Mouse (Mus musculus) neural tube, embryonic 10.5 days (tissue): ENCODE data around the gene 1700013F07Rik.
"Not testable (repeated sequence)": the region's sequence is repeated elsewhere in the genome, so short reads cannot be mapped to it uniquely, and the experiment has no call there.

ENCODE experiments used
- DNase-seq: peaks from one replicate; pipeline ENCODE4 v3.0.0-alpha.2; 2017; ENCODE audit warnings: low spot score; ENCODE audit errors: extremely low spot score

1700013F07Rik gene

GRCm38 (mm10) chr3:108542299-108542698, 8.3 kb downstream of the 1700013F07Rik start:
- no peak for DNase-seq

- DNase-seq: no peak
These were observed 20.2 kb downstream of the 1700013F07Rik start for GRCm38 (mm10) chr3:108554111-108554561.

- DNase-seq: peak; percentile 92
These were observed 20.8 kb downstream of the 1700013F07Rik start for GRCm38 (mm10) chr3:108554587-108555312.

GRCm38 (mm10) chr3:108557888-108558287, 23.9 kb downstream of the 1700013F07Rik start:
- DNase-seq: no peak

GRCm38 (mm10) chr3:108562133-108562730, 28.3 kb downstream of the 1700013F07Rik start, which contains the start of gene Tmem167b:
TSS of gene Tmem167b (minus strand) at chr3:108562466.
- DNase-seq: peak; percentile 96

- no peak for DNase-seq
These were observed 28.9 kb downstream of the 1700013F07Rik start for GRCm38 (mm10) chr3:108562777-108563271.

- DNase-seq: peak; percentile 79
These were observed 29.4 kb downstream of the 1700013F07Rik start for GRCm38 (mm10) chr3:108563309-108563708.

- peak; percentile 33 for DNase-seq
These were observed 34.3 kb downstream of the 1700013F07Rik start for GRCm38 (mm10) chr3:108567990-108568877.

DNA sequence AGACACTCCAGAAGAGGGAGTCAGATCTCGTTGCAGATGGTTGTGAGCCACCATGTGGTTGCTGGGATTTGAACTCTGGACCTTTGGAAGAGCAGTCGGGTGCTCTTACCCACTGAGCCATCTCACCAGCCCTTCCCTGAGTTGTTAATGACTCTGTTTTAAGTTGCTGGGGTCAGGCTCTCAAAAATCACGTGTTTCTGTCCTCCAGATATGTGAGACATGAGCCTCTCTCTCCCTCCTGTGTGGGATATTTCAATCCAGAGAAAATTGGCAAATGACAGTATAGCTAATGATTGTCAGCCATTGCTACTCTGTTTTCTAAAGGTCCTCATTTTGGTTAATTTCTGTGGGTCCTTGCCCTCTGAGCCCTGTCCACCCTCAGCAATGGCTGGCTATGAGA, 35.7 kb downstream of the 1700013F07Rik start:
- not testable (repeated sequence) for DNase-seq

DNA sequence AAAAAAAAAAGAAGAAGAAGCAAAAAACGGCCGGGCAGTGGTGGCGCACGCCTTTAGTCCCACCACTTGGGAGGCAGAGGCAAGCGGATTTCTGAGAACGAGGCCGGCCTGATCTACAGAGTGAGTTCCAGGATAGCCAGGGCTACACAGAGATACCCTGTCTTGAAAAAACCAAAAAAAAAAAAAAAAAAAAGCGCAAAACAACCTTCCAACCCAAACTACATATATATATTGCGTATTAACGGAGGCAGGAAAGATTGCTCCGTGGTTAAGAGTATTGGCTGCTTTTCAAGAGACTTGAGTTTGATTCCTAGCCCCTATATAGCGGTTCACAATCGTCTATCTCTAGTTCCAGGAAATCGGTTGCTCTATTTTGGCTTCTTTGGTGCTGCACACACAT, 36.9 kb downstream of the 1700013F07Rik start:
- DNase-seq: no peak

DNA sequence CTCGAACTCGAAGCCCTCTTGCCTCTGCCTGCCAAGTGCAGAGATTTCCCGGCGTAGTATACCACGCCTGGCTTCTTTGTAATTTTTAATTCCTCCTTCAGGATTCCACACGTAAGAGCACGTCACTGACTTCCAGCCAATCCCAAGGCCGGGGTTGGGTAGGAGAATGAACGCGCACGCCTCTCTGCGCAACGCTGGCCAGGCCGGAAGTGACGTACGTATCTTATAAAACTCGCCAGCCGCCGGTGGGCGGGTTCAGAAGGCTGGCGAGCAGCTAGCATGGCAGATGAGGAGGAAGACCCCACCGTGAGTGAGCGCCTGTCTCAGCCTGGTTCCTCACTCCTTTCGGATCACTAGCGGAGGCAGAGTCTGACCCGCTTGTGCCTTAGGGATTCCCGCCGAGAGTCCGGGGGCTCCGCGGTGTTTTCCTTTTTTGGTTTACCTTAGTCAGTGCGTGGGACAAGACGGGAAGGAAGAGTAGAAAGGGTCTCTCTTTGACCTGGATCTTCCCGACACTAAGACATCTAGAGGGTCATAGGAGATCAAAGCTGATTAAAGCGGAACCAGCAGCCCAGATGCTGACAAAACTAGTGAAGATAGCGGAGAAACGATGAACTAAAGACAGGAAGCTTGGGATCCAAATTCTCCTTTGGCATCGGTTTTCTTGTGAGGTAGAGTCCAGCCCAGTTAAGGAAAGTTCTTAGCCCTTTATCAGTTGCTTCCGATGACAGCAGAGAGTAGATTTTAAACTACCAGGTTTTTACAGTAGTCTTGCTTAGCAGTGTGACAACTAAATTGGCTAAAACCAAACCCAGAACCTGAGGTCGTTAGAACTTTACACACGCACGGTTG, 37.7 kb downstream of the 1700013F07Rik start, which contains the start of gene Taf13:
TSS of gene Taf13 (plus strand) at position 256 of the 852 bp plus-strand sequence.
- DNase-seq: peak; percentile 95

DNA sequence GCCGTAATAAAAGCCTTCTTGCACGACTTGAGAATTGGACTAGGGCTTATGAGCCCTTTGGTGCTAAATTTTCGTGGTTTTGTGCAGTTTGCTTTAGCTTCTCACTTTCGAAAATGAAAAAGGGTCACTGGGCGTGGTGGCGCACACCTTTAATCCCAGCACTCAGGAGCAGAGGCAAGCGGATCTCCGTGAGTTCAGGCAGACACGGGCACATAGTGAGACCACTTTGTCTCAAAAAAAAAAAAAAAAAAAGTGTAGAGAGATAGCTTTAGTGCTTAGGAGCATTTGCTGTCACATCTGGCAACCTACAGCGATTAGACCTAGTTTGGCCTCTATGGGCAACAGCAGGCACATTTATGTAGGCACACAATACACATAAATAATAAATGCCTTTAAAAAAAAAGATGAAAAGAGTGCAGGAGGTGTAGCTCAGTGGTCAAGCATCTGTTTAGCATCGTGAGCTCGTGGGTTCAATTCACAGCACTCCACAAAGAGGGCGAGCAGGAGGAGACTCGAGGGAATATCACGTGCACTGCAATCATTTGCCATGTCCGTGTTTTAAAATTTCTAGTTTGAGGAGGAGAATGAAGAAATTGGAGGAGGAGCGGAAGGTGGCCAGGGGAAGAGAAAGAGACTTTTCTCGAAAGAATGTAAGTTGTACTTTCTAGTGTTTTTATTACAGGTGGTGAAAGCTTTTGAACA, 38.5 kb downstream of the 1700013F07Rik start:
- DNase-seq: no peak

GRCm38 (mm10) chr3:108574018-108574417, 40.1 kb downstream of the 1700013F07Rik start:
- DNase-seq: no peak

DNA sequence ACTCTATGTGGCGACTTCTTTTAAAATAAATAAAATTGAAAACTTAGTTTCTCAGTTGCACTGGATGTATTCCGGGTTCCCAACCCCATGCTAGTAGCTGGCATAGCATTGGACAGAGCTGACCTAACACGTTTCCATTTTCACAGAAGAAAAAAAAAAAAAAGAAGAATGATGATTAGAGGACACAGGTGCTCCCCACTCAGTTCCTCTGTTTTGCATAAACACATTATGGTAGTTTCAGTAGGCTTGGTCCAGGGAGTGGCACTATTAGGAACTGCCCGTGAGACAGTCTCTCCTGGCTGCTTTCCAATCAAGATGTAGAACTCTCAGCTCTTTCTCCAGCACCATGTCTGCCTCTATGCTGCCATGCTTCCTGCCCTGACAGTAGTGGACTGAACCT, 50.6 kb downstream of the 1700013F07Rik start:
- DNase-seq: no peak

DNA sequence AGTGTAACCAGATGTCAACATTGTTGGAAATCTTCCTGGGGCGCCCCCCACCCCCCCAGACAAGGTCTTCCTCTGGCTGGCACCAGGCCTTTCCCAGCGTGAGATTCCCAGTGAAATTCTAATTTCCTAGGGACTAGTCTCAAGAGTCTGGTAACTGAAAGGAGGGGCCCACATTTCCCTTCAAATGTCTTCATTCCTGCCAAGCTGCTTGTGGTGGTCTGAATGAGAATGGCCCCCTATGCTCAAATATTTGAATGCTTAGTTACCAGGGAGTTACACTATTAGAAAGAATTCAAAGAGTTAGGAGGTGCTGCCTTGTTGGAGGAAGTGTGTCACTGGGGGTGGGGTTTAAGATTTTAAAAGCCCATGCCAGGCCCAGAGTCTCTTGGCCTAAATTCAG, 54.5 kb downstream of the 1700013F07Rik start:
- no peak for DNase-seq

- DNase-seq: peak; percentile 96
These were observed 57.0 kb downstream of the 1700013F07Rik start, which contains the start of gene Wdr47 for GRCm38 (mm10) chr3:108590786-108591529. TSS of gene Wdr47 (plus strand) at chr3:108591279.

GRCm38 (mm10) chr3:108591530-108592522, 57.9 kb downstream of the 1700013F07Rik start:
- DNase-seq: no peak
